Mouse (Mus musculus) megakaryocyte, embryonic 14.5 days (primary cell): ENCODE results near the gene Gng12.

Experiments used
- FLI1 ChIP-seq: IDR thresholded peaks from 2 replicates; pipeline ENCODE4 v1.6.1; 2012; ENCODE audit warnings: low read length, inconsistent platforms, mixed read lengths
- GATA1 ChIP-seq: IDR thresholded peaks from 3 replicates; pipeline ENCODE4 v1.6.1; 2012; ENCODE audit warnings: mixed read lengths, low read length, inconsistent platforms, borderline replicate concordance

GRCm38 (mm10) chr6:66920786-66921185 lies 24.6 kb downstream of the Gng12 start:
- TF ChIP-seq GATA1 (no peak), FLI1 (no peak)
